Mouse (Mus musculus) Muller cell, postnatal 12 days (primary cell): ENCODE results near the gene Gpr158.
"Not testable (repeated sequence)": the region's sequence is repeated elsewhere in the genome, so short reads cannot be mapped to it uniquely, and the experiment has no call there.

ENCODE experiments used
- DNase-seq: peaks from one replicate; pipeline ENCODE4 v3.0.0-alpha.2; 2015; ENCODE audit errors: inconsistent ontology term

Gpr158 gene

GRCm38 (mm10) chr2:21367345-21368111, at the start of gene Gpr158:
Gene Gpr158, plus strand, starts transcription at chr2:21367542.
- peak; percentile 90 for DNase-seq

GRCm38 (mm10) chr2:21343821-21344220, 23.5 kb upstream of the Gpr158 start:
- DNase-seq, result no peak

- DNase-seq, result peak; percentile 32
These were observed 1.2 kb downstream of the Gpr158 start for GRCm38 (mm10) chr2:21368351-21369170.

- no peak for DNase-seq
These were observed 1.8 kb downstream of the Gpr158 start for GRCm38 (mm10) chr2:21369171-21369485.

- DNase-seq, result no peak
These were observed 2.2 kb downstream of the Gpr158 start for GRCm38 (mm10) chr2:21369556-21369955.

- DNase-seq, result no peak
These were observed 12.2 kb downstream of the Gpr158 start for GRCm38 (mm10) chr2:21379516-21379915.

GRCm38 (mm10) chr2:21392727-21393126, 25.4 kb downstream of the Gpr158 start:
- no peak for DNase-seq

- DNase-seq, result no peak
These were observed 30.0 kb downstream of the Gpr158 start for GRCm38 (mm10) chr2:21397347-21397746.

- no peak for DNase-seq
These were observed 32.3 kb downstream of the Gpr158 start for GRCm38 (mm10) chr2:21399657-21400056.

GRCm38 (mm10) chr2:21405617-21406016, 38.3 kb downstream of the Gpr158 start:
- peak; percentile 70 for DNase-seq

- DNase-seq, result no peak
These were observed 40.2 kb downstream of the Gpr158 start for GRCm38 (mm10) chr2:21407443-21407985.

GRCm38 (mm10) chr2:21408821-21409220, 41.5 kb downstream of the Gpr158 start:
- no peak for DNase-seq

GRCm38 (mm10) chr2:21430288-21430687, 62.9 kb downstream of the Gpr158 start:
- no peak for DNase-seq

GRCm38 (mm10) chr2:21431182-21431581, 63.8 kb downstream of the Gpr158 start:
- DNase-seq, result no peak

- DNase-seq, result no peak
These were observed 72.3 kb downstream of the Gpr158 start for GRCm38 (mm10) chr2:21439626-21440025.

GRCm38 (mm10) chr2:21460606-21461005, 93.3 kb downstream of the Gpr158 start:
- DNase-seq, result not testable (repeated sequence)

GRCm38 (mm10) chr2:21474957-21475356, 107.6 kb downstream of the Gpr158 start:
- DNase-seq, result no peak

GRCm38 (mm10) chr2:21496881-21497280, 129.5 kb downstream of the Gpr158 start:
- no peak for DNase-seq

GRCm38 (mm10) chr2:21497965-21498364, 130.6 kb downstream of the Gpr158 start:
- peak; percentile 11 for DNase-seq

- no peak for DNase-seq
These were observed 132.1 kb downstream of the Gpr158 start for GRCm38 (mm10) chr2:21499399-21499798.

GRCm38 (mm10) chr2:21507449-21507848, 140.1 kb downstream of the Gpr158 start:
- no peak for DNase-seq

GRCm38 (mm10) chr2:21530750-21531149, 163.4 kb downstream of the Gpr158 start:
- no peak for DNase-seq

GRCm38 (mm10) chr2:21619180-21619579, 251.8 kb downstream of the Gpr158 start:
- DNase-seq, result no peak
